Mouse (Mus musculus) 416B (cell line): ENCODE measurements around the gene Snx21.

Experiments
- DNase-seq: peaks from one replicate; pipeline ENCODE4 v3.0.0; 2011; ENCODE audit warnings: low read depth

Gene Snx21

DNA sequence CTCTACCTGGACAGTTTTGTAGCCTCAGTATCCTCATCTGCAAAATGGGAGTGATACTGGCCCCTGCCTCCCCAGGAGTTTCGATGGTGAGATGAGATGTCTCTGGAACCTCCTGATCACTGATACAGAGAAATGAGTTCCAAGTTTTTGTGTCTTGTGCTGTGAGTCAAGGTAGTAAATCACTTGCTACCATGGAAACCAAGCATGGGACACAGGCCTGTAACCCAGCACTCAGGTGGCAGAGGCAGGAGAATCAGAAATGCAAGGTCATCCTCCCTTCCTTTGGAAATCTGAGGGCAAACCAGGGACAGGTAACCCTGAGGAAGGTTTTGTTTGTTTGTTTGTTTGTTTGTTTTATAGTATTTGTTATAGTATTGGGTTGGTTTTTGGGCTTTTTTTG lies 43.5 kb downstream of the Snx21 start:
- DNase-seq = no peak

- no peak for DNase-seq
Observed at GRCm38 (mm10) chr2:164831029-164831428, 45.4 kb downstream of the Snx21 start.

- peak; percentile 32 for DNase-seq
Observed at GRCm38 (mm10) chr2:164832032-164832747, 46.6 kb downstream of the Snx21 start.

GRCm38 (mm10) chr2:164832748-164833301 lies 47.2 kb downstream of the Snx21 start, which contains the start of gene Ctsa:
Gene Ctsa (plus strand): TSS chr2:164832873.
- peak; percentile 86 for DNase-seq

- DNase-seq = peak; percentile 98
Observed at GRCm38 (mm10) chr2:164833314-164833959, 47.8 kb downstream of the Snx21 start, which contains the start of gene Neurl2. Gene Neurl2 (minus strand): TSS chr2:164833456.

DNA sequence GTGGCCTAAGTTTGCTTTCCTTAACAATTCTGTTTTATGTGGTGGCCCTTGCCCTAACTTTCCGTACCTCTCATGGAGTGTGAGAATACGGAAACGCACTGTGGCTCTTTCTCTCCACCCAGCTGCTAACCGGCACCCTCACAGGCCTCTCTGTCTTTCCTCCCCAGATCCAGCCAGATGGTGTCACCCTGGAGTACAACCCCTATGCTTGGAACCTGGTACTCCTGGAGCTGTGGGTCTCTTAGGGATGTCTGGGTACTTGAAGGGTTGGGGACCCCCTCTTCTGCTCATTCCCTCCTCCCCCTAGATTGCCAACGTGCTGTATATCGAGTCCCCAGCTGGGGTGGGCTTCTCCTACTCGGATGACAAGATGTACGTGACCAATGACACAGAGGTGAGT lies 48.9 kb downstream of the Snx21 start:
- DNase-seq = peak; percentile 42

DNA sequence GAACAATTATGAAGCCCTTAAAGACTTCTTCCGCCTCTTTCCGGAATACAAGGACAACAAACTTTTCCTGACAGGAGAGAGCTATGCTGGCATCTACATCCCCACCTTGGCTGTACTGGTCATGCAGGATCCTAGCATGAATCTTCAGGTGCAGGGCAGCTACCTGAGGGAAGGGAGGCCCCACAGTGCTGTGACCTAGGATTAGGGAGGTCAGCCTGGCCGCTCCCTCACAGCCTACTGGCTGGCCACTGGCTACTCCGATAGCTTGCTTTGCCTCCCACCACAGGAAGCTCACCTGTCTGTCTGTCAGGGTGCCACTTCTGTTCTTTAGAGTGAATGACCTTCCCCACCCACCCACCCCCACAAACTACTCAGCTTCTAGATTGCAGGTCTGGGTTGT lies 49.5 kb downstream of the Snx21 start:
- DNase-seq = no peak
